Mouse (Mus musculus) spleen, postnatal 0 days (tissue): ENCODE data around the gene Olfr935. TPM values are rescaled to one million over a fixed set of nuclear protein-coding genes. Genes with fewer than 3 reads are reported as not detected.

Experiments
- polyA plus RNA-seq: library from polyadenylated mRNA; unstranded; fragments of >200 nt; fragmentation: Nextera tagmentation; extraction: Ambion mirVana; gene quantifications from 2 replicates; pipeline ENCODE4 v1.2.1, GENCODE M21; 2015

Olfr935 gene
- polyA plus RNA-seq = not detected in 2 replicates

GRCm38 (mm10) chr9:38999583-38999982, at the start of gene Olfr935:
Olfr935 (minus strand) TSS chr9:38999683.

GRCm38 (mm10) chr9:39023277-39023676, 23.8 kb upstream of the Olfr935 start, which contains the start of gene Olfr146:
Olfr146 (minus strand) TSS chr9:39023377.

GRCm38 (mm10) chr9:38988215-38988614, 11.3 kb downstream of the Olfr935 start, which contains the start of gene Olfr934:
Olfr934 (minus strand) TSS chr9:38988315.

GRCm38 (mm10) chr9:38972013-38972412, 27.5 kb downstream of the Olfr935 start, which contains the start of gene Olfr933:
Olfr933 (plus strand) TSS chr9:38972313.

Other genes with a start within 250 kb of the Olfr935 start
- gene Olfr920, start 247.4 kb downstream of the Olfr935 start, polyA plus RNA-seq = 0.22 and 0.38 TPM in 2 replicates
- gene Olfr921, start 226.6 kb downstream of the Olfr935 start, polyA plus RNA-seq = not detected in 2 replicates
- gene Olfr922, start 185.1 kb downstream of the Olfr935 start, polyA plus RNA-seq = not detected in 2 replicates
- gene Olfr923, start 173.1 kb downstream of the Olfr935 start, polyA plus RNA-seq = not detected in 2 replicates
- gene Olfr924, start 155.2 kb downstream of the Olfr935 start, polyA plus RNA-seq = not detected in 2 replicates
- not detected in 2 replicates for gene Olfr26, start 144.6 kb downstream of the Olfr935 start, polyA plus RNA-seq
- not detected in 2 replicates for gene Olfr926, start 122.6 kb downstream of the Olfr935 start, polyA plus RNA-seq
- gene Olfr930, start 69.9 kb downstream of the Olfr935 start, polyA plus RNA-seq = not detected in 2 replicates
- not detected in 2 replicates for gene Olfr933, start 27.4 kb downstream of the Olfr935 start, polyA plus RNA-seq
- not detected in 2 replicates for gene Olfr934, start 11.4 kb downstream of the Olfr935 start, polyA plus RNA-seq
- gene Olfr146, start 23.7 kb upstream of the Olfr935 start, polyA plus RNA-seq = not detected in 2 replicates
- not detected in 2 replicates for gene Olfr937, start 65.3 kb upstream of the Olfr935 start, polyA plus RNA-seq
- gene Olfr938, start 79.2 kb upstream of the Olfr935 start, polyA plus RNA-seq = not detected in 2 replicates
- gene Olfr27, start 128.4 kb upstream of the Olfr935 start, polyA plus RNA-seq = not detected in 2 replicates
- not detected in 2 replicates for gene Olfr943, start 166.6 kb upstream of the Olfr935 start, polyA plus RNA-seq
- gene Olfr944, start 202.2 kb upstream of the Olfr935 start, polyA plus RNA-seq = not detected in 2 replicates